Mouse (Mus musculus): Measurements from ENCODE around the gene Kbtbd13. TPM values are rescaled to one million over a fixed set of nuclear protein-coding genes. Genes with fewer than 3 reads are reported as not detected.
A peak's percentile ranks its signal among the peaks of the same experiment; 100 is the strongest.

Gene Kbtbd13
- not detected in 2 replicates for polyA plus RNA-seq (2012)

DNA sequence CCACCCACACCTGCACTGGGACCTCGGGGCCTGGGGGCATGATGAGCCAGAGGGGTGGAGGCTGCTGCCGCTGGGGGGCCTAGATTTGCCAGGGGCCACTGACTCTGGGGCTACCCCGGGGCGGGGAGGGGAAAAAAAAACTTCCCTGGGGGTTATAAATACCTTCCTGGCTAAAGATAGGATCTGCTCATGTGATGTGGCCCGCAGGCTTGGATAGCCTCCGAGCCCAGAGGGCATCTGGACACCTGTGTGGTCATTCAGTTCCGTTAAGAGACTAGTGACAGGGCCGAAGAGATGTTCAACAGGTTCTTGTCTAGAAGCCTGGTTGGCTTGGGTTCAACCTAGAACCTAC is at the start of gene Kbtbd13:
Gene Kbtbd13 (minus strand): TSS at position 40 of the 352 bp plus-strand sequence.
- TF ChIP-seq TAL1 (IDR thresholded peaks at IDR 0.05; ENCODE audit: low read length) (no peak), GATA1 (IDR thresholded peaks at IDR 0.05; ENCODE audit: low read length) (no peak)
- H3K4me3 ChIP-seq (replicated peaks): peak within 1 kb of the TSS; percentile 21
- H3K27me3 ChIP-seq (ENCODE audit: control insufficient read depth): peaks cover 46% of the 10 kb centered on the region
- H3K4me1 ChIP-seq (ENCODE audit: control insufficient read depth): 0 out of 2 replicates have a peak, but pooled peaks cover 2% of the 10 kb centered on the region
- no peaks in the 10 kb centered on the region for H3K36me3 ChIP-seq (ENCODE audit: control insufficient read depth)
- H3K9me3 ChIP-seq (ENCODE audit: control insufficient read depth, low read length): peaks cover 2% of the 10 kb centered on the region; the same call in 1 of the 2 replicates

DNA sequence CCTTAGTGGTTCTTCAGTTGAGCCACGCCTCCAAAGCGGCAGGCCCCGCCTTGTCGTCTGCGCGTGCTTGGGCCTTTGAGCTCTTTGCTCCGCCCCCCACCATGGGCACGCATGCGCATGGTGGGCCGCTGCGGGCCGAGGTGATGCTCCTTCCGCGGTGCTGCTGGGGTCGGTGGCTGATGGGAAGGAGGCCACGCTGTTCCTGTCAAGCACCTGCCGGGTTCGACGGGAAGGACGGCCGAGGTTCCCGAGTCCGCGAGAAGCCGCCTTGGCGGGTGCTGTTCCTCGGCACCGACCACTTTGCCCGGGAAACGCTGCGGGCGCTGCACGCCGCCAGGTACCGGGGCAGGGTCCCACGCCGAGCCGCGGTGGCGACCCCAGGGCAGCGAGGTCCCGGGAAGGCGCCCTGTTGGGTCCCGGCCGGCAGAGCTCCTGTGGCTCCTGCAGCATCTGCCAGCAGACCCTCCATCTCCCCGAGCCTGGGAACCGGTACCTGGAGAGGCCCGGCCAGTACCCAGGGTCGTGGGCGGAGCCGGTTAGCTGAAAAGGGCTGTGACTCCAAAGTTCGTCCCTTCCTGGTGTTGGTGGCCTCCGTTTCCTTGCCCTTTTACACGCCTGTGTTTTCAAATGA is 44.3 kb upstream of the Kbtbd13 start, which contains the start of gene Mtfmt:
Gene Mtfmt (plus strand): TSS at position 112 of the 631 bp plus-strand sequence.
- TF ChIP-seq GATA1 (IDR thresholded peaks at IDR 0.05; ENCODE audit: low read length): no peak
- no peak for TF ChIP-seq TAL1 (IDR thresholded peaks at IDR 0.05; ENCODE audit: low read length)
- peaks cover 4% of the 10 kb centered on the region for H3K27me3 ChIP-seq (ENCODE audit: control insufficient read depth)
- H3K4me1 ChIP-seq (ENCODE audit: control insufficient read depth): peaks cover 24% of the 10 kb centered on the region
- peak within 1 kb of the TSS; percentile 78 for H3K4me3 ChIP-seq (replicated peaks)
- peaks cover 12% of the 10 kb centered on the region for H3K36me3 ChIP-seq (ENCODE audit: control insufficient read depth)
- H3K9me3 ChIP-seq (ENCODE audit: control insufficient read depth, low read length): no peaks in the 10 kb centered on the region; the same call in 1 of the 2 replicates

DNA sequence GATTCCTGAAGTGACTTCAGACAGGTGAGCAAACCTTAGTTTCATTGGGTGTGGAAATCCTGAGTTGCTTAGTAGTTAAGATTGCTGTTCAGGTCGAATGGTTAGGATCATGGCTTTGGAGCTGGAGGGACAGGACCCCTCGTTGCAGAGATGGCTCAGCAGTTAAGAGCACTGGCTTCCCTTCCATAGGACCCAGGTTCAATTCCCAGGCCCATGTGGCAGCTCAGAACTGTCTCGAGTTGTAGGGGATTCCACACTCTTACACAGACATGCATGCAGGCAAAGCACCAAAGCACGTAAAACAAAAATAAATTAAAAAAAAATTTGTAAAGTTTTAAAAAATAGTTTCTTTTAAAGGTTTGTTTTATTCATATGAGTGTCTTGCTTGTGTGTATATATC is 43.8 kb upstream of the Kbtbd13 start:
- Histone ChIP-seq H3K4me1 (ENCODE audit: control insufficient read depth) (peaks cover 24% of the 10 kb centered on the region), H3K9me3 (ENCODE audit: control insufficient read depth, low read length) (no peaks in the 10 kb centered on the region; the same call in 1 of the 2 replicates), H3K4me3 (replicated peaks) (peak overlapping the region; percentile 78), H3K27me3 (ENCODE audit: control insufficient read depth) (peaks cover 4% of the 10 kb centered on the region), H3K36me3 (ENCODE audit: control insufficient read depth) (peaks cover 6% of the 10 kb centered on the region)
- TF ChIP-seq TAL1 (IDR thresholded peaks at IDR 0.05; ENCODE audit: low read length): no peak
- no peak for TF ChIP-seq GATA1 (IDR thresholded peaks at IDR 0.05; ENCODE audit: low read length)

DNA sequence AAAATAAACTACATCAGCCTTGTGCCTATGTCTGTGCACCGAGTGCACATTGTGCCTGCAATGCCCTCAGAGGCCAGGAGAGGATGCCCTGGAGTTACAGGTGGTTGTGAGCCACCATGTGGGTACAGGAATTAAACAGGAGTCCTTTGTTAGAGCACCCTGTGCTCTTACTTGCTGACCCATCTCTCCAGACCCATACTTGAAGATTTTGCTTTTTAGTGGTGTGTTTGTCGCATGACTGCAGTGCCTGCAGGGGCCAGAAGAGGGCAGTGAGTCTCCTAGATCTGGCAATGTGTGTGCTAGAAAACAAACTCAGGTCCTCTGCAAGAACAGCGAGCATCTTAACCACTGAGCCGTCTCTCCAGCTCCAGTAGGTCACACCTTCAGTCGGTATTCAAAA is 42.7 kb upstream of the Kbtbd13 start:
- H3K4me1 ChIP-seq (ENCODE audit: control insufficient read depth): peaks cover 24% of the 10 kb centered on the region
- TF ChIP-seq TAL1 (IDR thresholded peaks at IDR 0.05; ENCODE audit: low read length) (no peak), GATA1 (IDR thresholded peaks at IDR 0.05; ENCODE audit: low read length) (no peak)

DNA sequence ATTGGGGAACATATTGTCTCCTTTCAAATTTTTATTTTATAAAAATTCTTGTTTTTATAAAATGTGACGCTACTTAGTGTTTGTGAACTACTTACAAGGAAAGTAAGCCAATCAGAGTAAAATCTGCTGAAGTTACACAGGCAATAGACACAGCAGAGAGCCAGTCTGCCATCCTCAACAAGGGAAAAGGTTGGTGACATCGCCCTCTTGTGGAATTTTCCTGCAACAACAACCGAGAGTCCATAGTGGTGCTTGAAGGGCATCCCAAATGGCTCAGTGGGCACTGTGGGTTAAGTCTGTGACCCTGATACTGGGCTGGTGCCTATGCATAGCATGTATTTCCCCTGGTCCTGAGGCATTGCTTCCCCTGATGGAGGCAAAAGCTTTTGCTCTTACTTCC is 40.8 kb upstream of the Kbtbd13 start:
- H3K36me3 ChIP-seq (ENCODE audit: control insufficient read depth): no peaks in the 10 kb centered on the region
- no peak for TF ChIP-seq TAL1 (IDR thresholded peaks at IDR 0.05; ENCODE audit: low read length)
- no peak for TF ChIP-seq GATA1 (IDR thresholded peaks at IDR 0.05; ENCODE audit: low read length)
- H3K4me3 ChIP-seq (replicated peaks): no peak overlapping the region
- H3K9me3 ChIP-seq (ENCODE audit: control insufficient read depth, low read length): no peaks in the 10 kb centered on the region; the same call in 1 of the 2 replicates
- peaks cover 4% of the 10 kb centered on the region for H3K27me3 ChIP-seq (ENCODE audit: control insufficient read depth)
- H3K4me1 ChIP-seq (ENCODE audit: control insufficient read depth): peaks cover 21% of the 10 kb centered on the region

More for the DNA sequence above, 42.7 kb upstream of the Kbtbd13 start:
- Histone ChIP-seq H3K27me3 (ENCODE audit: control insufficient read depth) (peaks cover 4% of the 10 kb centered on the region), H3K36me3 (ENCODE audit: control insufficient read depth) (peaks cover 2% of the 10 kb centered on the region), H3K4me3 (replicated peaks) (no peak overlapping the region), H3K9me3 (ENCODE audit: control insufficient read depth, low read length) (no peaks in the 10 kb centered on the region; the same call in 1 of the 2 replicates)

DNA sequence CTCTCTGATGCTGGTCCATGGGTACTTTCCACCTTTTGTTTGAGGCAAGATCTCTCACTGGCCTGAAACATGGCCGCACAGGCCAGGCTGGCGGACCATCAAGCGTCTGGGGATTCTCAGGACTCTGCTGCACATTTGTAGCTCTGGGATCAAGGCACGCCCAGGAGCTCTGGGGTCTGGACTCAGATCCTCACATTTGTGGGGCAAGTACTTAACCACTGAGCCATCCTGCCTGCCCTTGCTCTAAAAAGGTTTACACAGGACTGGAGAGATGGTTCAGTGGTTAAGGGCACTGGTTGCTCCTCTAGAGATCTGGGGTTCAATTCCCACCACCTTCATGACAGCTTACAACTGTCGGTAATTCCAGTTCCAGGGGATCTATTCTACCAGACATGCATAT is 39.5 kb upstream of the Kbtbd13 start:
- H3K27me3 ChIP-seq (ENCODE audit: control insufficient read depth): peaks cover 4% of the 10 kb centered on the region
- TF ChIP-seq TAL1 (IDR thresholded peaks at IDR 0.05; ENCODE audit: low read length): no peak
- TF ChIP-seq GATA1 (IDR thresholded peaks at IDR 0.05; ENCODE audit: low read length): no peak
- peaks cover 13% of the 10 kb centered on the region for H3K4me1 ChIP-seq (ENCODE audit: control insufficient read depth)
- H3K4me3 ChIP-seq (replicated peaks): no peak overlapping the region
- no peaks in the 10 kb centered on the region; the same call in 1 of the 2 replicates for H3K9me3 ChIP-seq (ENCODE audit: control insufficient read depth, low read length)
- no peaks in the 10 kb centered on the region for H3K36me3 ChIP-seq (ENCODE audit: control insufficient read depth)

DNA sequence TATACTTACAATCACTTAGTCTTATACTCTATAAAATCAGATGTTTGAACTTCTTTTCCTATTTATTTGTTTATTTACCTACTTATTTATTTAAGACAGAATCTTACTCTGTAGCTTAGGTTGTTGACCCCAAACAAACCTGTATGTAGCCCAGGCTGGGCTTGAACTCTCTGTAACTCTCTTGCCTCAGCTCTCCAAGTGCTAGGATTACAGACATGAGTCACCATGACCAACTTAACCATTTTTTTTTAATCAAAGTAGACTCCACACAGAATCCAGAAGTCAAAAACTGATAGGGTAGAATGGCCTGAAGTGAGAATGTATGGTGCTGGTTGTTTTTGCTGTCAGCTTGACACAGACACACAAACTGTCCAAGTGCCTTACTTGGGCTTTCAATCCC is 38.9 kb upstream of the Kbtbd13 start:
- peaks cover 10% of the 10 kb centered on the region for H3K4me1 ChIP-seq (ENCODE audit: control insufficient read depth)
- no peak overlapping the region for H3K4me3 ChIP-seq (replicated peaks)
- peaks cover 4% of the 10 kb centered on the region for H3K27me3 ChIP-seq (ENCODE audit: control insufficient read depth)
- no peaks in the 10 kb centered on the region for H3K36me3 ChIP-seq (ENCODE audit: control insufficient read depth)
- TF ChIP-seq TAL1 (IDR thresholded peaks at IDR 0.05; ENCODE audit: low read length): no peak
- H3K9me3 ChIP-seq (ENCODE audit: control insufficient read depth, low read length): no peaks in the 10 kb centered on the region; the same call in 1 of the 2 replicates

DNA sequence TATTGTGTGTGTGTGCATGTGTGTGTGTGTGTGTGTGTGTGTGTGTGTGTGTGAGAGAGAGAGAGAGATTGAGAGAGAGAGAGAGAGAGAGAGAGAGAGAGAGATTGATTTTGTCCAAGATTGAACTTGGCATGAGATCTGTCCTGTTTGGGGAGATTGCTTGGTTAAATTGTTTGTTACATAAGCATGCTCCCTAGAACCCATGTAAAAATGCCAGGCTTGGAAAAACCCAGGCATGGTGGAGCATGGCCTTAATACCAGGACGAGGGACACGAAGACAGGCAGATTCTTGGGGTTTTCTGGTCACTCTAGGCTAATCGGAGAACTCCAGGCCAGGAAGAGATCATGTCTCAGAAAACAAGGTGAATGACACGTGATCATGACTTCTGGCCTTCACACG is 36.6 kb upstream of the Kbtbd13 start:
- H3K27me3 ChIP-seq (ENCODE audit: control insufficient read depth): peaks cover 2% of the 10 kb centered on the region; the same call in 1 of the 2 replicates
- no peaks in the 10 kb centered on the region for H3K9me3 ChIP-seq (ENCODE audit: control insufficient read depth, low read length)
- no peaks in the 10 kb centered on the region for H3K4me1 ChIP-seq (ENCODE audit: control insufficient read depth)
- TF ChIP-seq GATA1 (IDR thresholded peaks at IDR 0.05; ENCODE audit: low read length) (no peak), TAL1 (IDR thresholded peaks at IDR 0.05; ENCODE audit: low read length) (no peak)
- no peak overlapping the region for H3K4me3 ChIP-seq (replicated peaks)
- no peaks in the 10 kb centered on the region for H3K36me3 ChIP-seq (ENCODE audit: control insufficient read depth)

DNA sequence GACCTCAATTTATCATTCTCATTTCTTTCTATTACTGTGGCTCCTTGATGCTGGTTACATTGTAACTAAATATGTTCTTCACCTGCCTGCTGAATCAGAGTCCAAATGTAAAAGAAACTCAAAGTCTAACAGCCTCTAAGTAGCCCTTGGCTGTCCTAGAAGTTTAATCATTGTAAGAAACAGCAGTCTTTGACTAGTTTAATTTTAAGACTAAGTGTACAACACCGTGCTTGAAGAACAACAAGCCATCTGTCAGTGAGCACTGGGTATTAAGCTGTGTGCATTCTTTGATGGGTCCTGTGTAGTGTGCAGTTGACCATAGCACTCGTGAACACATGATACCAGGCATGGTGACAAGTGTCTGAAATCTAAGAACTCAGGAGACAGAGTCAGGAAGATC is 36.1 kb upstream of the Kbtbd13 start:
- Histone ChIP-seq H3K4me1 (ENCODE audit: control insufficient read depth) (no peaks in the 10 kb centered on the region), H3K27me3 (ENCODE audit: control insufficient read depth) (no peaks in the 10 kb centered on the region), H3K36me3 (ENCODE audit: control insufficient read depth) (no peaks in the 10 kb centered on the region), H3K4me3 (replicated peaks) (no peak overlapping the region), H3K9me3 (ENCODE audit: control insufficient read depth, low read length) (no peaks in the 10 kb centered on the region)
- TF ChIP-seq TAL1 (IDR thresholded peaks at IDR 0.05; ENCODE audit: low read length) (no peak), GATA1 (IDR thresholded peaks at IDR 0.05; ENCODE audit: low read length) (no peak)
